Mouse (Mus musculus) liver, postnatal 0 days (tissue): Measurements from ENCODE around the gene Inpp5e.

Source experiments
- CTCF ChIP-seq: sonication (generic); IDR thresholded peaks from 2 replicates; pipeline ENCODE4 v1.5.1; 2016; ENCODE audit warnings: antibody characterized with exemption, low read depth
- EP300 ChIP-seq: IDR thresholded peaks from 2 replicates; pipeline ENCODE4 v1.6.1; 2016; ENCODE audit warnings: antibody characterized with exemption, low read depth, mild to moderate bottlenecking

DNA sequence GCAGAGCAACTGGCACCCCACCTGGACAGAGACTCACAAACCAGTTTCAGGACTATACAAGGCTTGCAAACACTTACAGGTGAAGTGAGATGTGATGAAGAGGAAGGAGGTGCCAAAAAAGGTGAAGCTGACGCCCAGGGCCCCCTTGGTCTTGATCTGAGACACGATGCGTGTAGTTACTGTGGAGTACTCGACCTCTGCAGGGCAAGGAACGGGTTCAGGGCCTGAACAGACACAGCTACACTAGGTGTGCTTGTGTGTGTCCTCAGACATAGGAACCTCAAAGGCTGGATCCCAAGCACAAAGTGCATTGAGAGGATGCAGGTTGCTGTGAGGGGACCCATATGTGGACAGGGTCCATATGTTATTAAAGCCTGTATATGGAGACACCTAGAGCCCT, 8.7 kb downstream of the Inpp5e start:
- TF ChIP-seq CTCF (no peak), EP300 (no peak)
